Mouse (Mus musculus) liver, embryonic 16.5 days (tissue): ENCODE data around the gene Rhot1. TPM values are rescaled to one million over a fixed set of nuclear protein-coding genes. Genes with fewer than 3 reads are reported as not detected.

Experiments
- ATAC-seq: fragments of 200-750 bp; cut with Nextera tagmentation; 2 replicates; pipeline ENCODE4 v1.8.0; 2017; ENCODE audit warnings: low read depth, mild to moderate bottlenecking, moderate number of reproducible peaks, moderate library complexity
- H3K27ac ChIP-seq: fragments of 300-500 bp; sonication (generic); 2 replicates; pipeline ENCODE4 v1.5.1; 2014; ENCODE audit warnings: mild to moderate bottlenecking, low read length
- H3K27me3 ChIP-seq: fragments of 300-500 bp; sonication (generic); 2 replicates; pipeline ENCODE4 v1.6.1; 2014; ENCODE audit warnings: low read depth, low read length, mixed read lengths; ENCODE audit not compliant: control insufficient read depth, insufficient read depth
- H3K36me3 ChIP-seq: fragments of 300-500 bp; sonication (generic); 2 replicates; pipeline ENCODE4 v1.6.1; 2014; ENCODE audit warnings: mild to moderate bottlenecking; ENCODE audit not compliant: control insufficient read depth, insufficient read depth
- H3K4me1 ChIP-seq: fragments of 300-500 bp; sonication (generic); 2 replicates; pipeline ENCODE4 v1.6.1; 2014; ENCODE audit warnings: low read depth, low read length, mixed read lengths; ENCODE audit not compliant: control insufficient read depth
- H3K4me2 ChIP-seq: fragments of 300-500 bp; sonication (generic); 2 replicates; pipeline ENCODE4 v1.6.1; 2014; ENCODE audit warnings: low read depth, low read length, mixed read lengths
- H3K4me3 ChIP-seq: fragments of 300-500 bp; sonication (generic); 2 replicates; pipeline ENCODE4 v1.5.1; 2014; ENCODE audit warnings: low read depth, mild to moderate bottlenecking, low read length
- H3K9ac ChIP-seq: fragments of 300-500 bp; sonication (generic); 2 replicates; pipeline ENCODE4 v1.6.1; 2014; ENCODE audit warnings: low read depth, low read length
- H3K9me3 ChIP-seq: fragments of 300-500 bp; sonication (generic); replicated peaks from 2 replicates; pipeline ENCODE4 v1.6.1; 2016; ENCODE audit warnings: low read length; ENCODE audit not compliant: control insufficient read depth
- WGBS: fragments of 180-500 bp; shearing (Covaris S2); extraction: QIAGEN DNeasy Blood & Tissue Kit; methylation state at CpG from one replicate; pipeline ENCODE4 v1.1.7; 2014; ENCODE audit not compliant: insufficient replicate concordance; 5-methylcytosine and 5-hydroxymethylcytosine counted together
- polyA plus RNA-seq: library from polyadenylated mRNA; unstranded; fragments of >200 nt; fragmentation: Nextera tagmentation; extraction: Ambion mirVana; gene quantifications from 2 replicates; pipeline ENCODE4 v1.2.1, GENCODE M21; 2015

Gene Rhot1
- polyA plus RNA-seq, 1 experiment from 2014 or later: 19.6 TPM

GRCm38 (mm10) chr11:80302046-80302390 is 93.2 kb downstream of the Rhot1 start:
- H3K27ac ChIP-seq: no peak overlapping the region
- H3K27me3 ChIP-seq: peaks cover 54% of the 10 kb centered on the region
- no peak overlapping the region for H3K9ac ChIP-seq

GRCm38 (mm10) chr11:80302536-80302935 is 93.7 kb downstream of the Rhot1 start:
- H3K9ac ChIP-seq: no peak overlapping the region
- ATAC-seq: no peak
- no peak overlapping the region for H3K27ac ChIP-seq
- peak overlapping the region; percentile 8 for H3K4me3 ChIP-seq
- H3K4me2 ChIP-seq: peak overlapping the region; percentile 15; the same call in 1 of the 2 replicates
- no peaks in the 10 kb centered on the region for H3K36me3 ChIP-seq
- peaks cover 49% of the 10 kb centered on the region for H3K27me3 ChIP-seq
- H3K4me1 ChIP-seq: peaks cover 3% of the 10 kb centered on the region
- H3K9me3 ChIP-seq: no peaks in the 10 kb centered on the region
- WGBS: 3% methylated on average over 11 of the region's 11 CpGs

More at GRCm38 (mm10) chr11:80302046-80302390, 93.2 kb downstream of the Rhot1 start:
- ATAC-seq: no peak
- Histone ChIP-seq H3K4me1 (peaks cover 3% of the 10 kb centered on the region), H3K36me3 (no peaks in the 10 kb centered on the region), H3K9me3 (no peaks in the 10 kb centered on the region), H3K4me2 (peak overlapping the region; percentile 70), H3K4me3 (peak overlapping the region; percentile 56)
- WGBS: 3% methylated on average over 9 of the region's 9 CpGs

- WGBS: 56% methylated on average over 3 of the region's 3 CpGs
Observed at GRCm38 (mm10) chr11:80303746-80304145, 94.9 kb downstream of the Rhot1 start.

GRCm38 (mm10) chr11:80304846-80305245 is 96.0 kb downstream of the Rhot1 start:
- Histone ChIP-seq H3K4me2 (no peak overlapping the region), H3K27me3 (peaks cover 35% of the 10 kb centered on the region), H3K4me3 (no peak overlapping the region), H3K36me3 (no peaks in the 10 kb centered on the region), H3K9ac (no peak overlapping the region), H3K9me3 (no peaks in the 10 kb centered on the region), H3K4me1 (peaks cover 3% of the 10 kb centered on the region), H3K27ac (no peak overlapping the region)
- 66% methylated on average over 10 of the region's 10 CpGs for WGBS
- no peak for ATAC-seq

More at GRCm38 (mm10) chr11:80303746-80304145, 94.9 kb downstream of the Rhot1 start:
- Histone ChIP-seq H3K36me3 (no peaks in the 10 kb centered on the region), H3K4me3 (no peak overlapping the region), H3K27ac (no peak overlapping the region), H3K4me1 (peaks cover 3% of the 10 kb centered on the region), H3K9ac (no peak overlapping the region), H3K27me3 (peaks cover 46% of the 10 kb centered on the region), H3K9me3 (no peaks in the 10 kb centered on the region), H3K4me2 (no peak overlapping the region)
- ATAC-seq: no peak

- Histone ChIP-seq H3K4me2 (no peak overlapping the region), H3K36me3 (no peaks in the 10 kb centered on the region), H3K9ac (no peak overlapping the region), H3K9me3 (no peaks in the 10 kb centered on the region), H3K27ac (no peak overlapping the region), H3K4me1 (no peaks in the 10 kb centered on the region), H3K27me3 (no peaks in the 10 kb centered on the region), H3K4me3 (no peak overlapping the region)
- 21% methylated on average over 6 of the region's 6 CpGs for WGBS
- no peak for ATAC-seq
Observed at GRCm38 (mm10) chr11:80308537-80308936, 99.7 kb downstream of the Rhot1 start.

GRCm38 (mm10) chr11:80311271-80311670 is 102.5 kb downstream of the Rhot1 start:
- H3K4me3 ChIP-seq: no peak overlapping the region
- no peak overlapping the region for H3K4me2 ChIP-seq
- no peak overlapping the region for H3K9ac ChIP-seq
- 71% methylated on average over 4 of the region's 4 CpGs for WGBS
- no peaks in the 10 kb centered on the region for H3K4me1 ChIP-seq
- no peak overlapping the region for H3K27ac ChIP-seq
- H3K27me3 ChIP-seq: no peaks in the 10 kb centered on the region
- no peaks in the 10 kb centered on the region for H3K36me3 ChIP-seq
- H3K9me3 ChIP-seq: no peaks in the 10 kb centered on the region
- no peak for ATAC-seq

GRCm38 (mm10) chr11:80312049-80312448 is 103.2 kb downstream of the Rhot1 start:
- H3K9me3 ChIP-seq: no peaks in the 10 kb centered on the region
- no peak for ATAC-seq
- H3K27me3 ChIP-seq: no peaks in the 10 kb centered on the region
- H3K27ac ChIP-seq: no peak overlapping the region
- no peaks in the 10 kb centered on the region for H3K36me3 ChIP-seq
- H3K4me3 ChIP-seq: no peak overlapping the region
- H3K4me2 ChIP-seq: no peak overlapping the region
- no peaks in the 10 kb centered on the region for H3K4me1 ChIP-seq
- 33% methylated on average over 2 of the region's 2 CpGs for WGBS
- no peak overlapping the region for H3K9ac ChIP-seq

- no peaks in the 10 kb centered on the region for H3K36me3 ChIP-seq
- H3K27me3 ChIP-seq: no peaks in the 10 kb centered on the region
- no peak for ATAC-seq
- H3K4me2 ChIP-seq: no peak overlapping the region
- H3K4me3 ChIP-seq: no peak overlapping the region
- WGBS: 6% methylated on average over 6 of the region's 6 CpGs
- no peak overlapping the region for H3K9ac ChIP-seq
- no peak overlapping the region for H3K27ac ChIP-seq
- H3K4me1 ChIP-seq: no peaks in the 10 kb centered on the region
- no peaks in the 10 kb centered on the region for H3K9me3 ChIP-seq
Observed at GRCm38 (mm10) chr11:80312565-80312964, 103.7 kb downstream of the Rhot1 start.

GRCm38 (mm10) chr11:80313462-80313861 is 104.6 kb downstream of the Rhot1 start:
- no peaks in the 10 kb centered on the region for H3K36me3 ChIP-seq
- no peaks in the 10 kb centered on the region for H3K4me1 ChIP-seq
- 41% methylated on average over 1 of the region's 1 CpGs for WGBS
- no peaks in the 10 kb centered on the region for H3K9me3 ChIP-seq
- no peaks in the 10 kb centered on the region for H3K27me3 ChIP-seq
- H3K4me3 ChIP-seq: no peak overlapping the region
- no peak for ATAC-seq
- no peak overlapping the region for H3K4me2 ChIP-seq
- H3K9ac ChIP-seq: no peak overlapping the region
- H3K27ac ChIP-seq: no peak overlapping the region
